Mouse (Mus musculus) E14TG2a.4 (cell line): ENCODE data around the gene Anapc16.
"Not testable (repeated sequence)": the region's sequence is repeated elsewhere in the genome, so short reads cannot be mapped to it uniquely, and the experiment has no call there.

ENCODE experiments used
- CTCF ChIP-seq: conservative IDR thresholded peaks from 2 replicates; pipeline ENCODE4 v1.5.1; 2014; ENCODE audit warnings: low read length
- POU5F1 ChIP-seq: IDR thresholded peaks from 2 replicates; pipeline ENCODE4 v1.6.1; 2014; ENCODE audit warnings: low read length, borderline replicate concordance

GRCm38 (mm10) chr10:59993813-59994212, 9.1 kb downstream of the Anapc16 start:
- not testable (repeated sequence) for TF ChIP-seq CTCF, POU5F1
